Mouse (Mus musculus) olfactory bulb, adult 2 months (tissue): Measurements from ENCODE around the gene Nkrf.

Experiments
- CTCF ChIP-seq: fragments of 200-500 bp; IDR thresholded peaks from 2 replicates; pipeline ENCODE4 v1.5.1; 2012; ENCODE audit warnings: low read depth, mild to moderate bottlenecking, low read length, moderate library complexity; ENCODE audit not compliant: insufficient read depth
- POLR2A ChIP-seq: fragments of 200-500 bp; IDR thresholded peaks from 2 replicates; pipeline ENCODE4 v1.6.1; 2012; ENCODE audit warnings: mild to moderate bottlenecking, low read depth, low read length, moderate library complexity; ENCODE audit not compliant: insufficient read depth

- TF ChIP-seq CTCF (no peak), POLR2A (peak; percentile 33; the same call in 1 of the 2 replicates)
Observed at GRCm38 (mm10) chrX:36902321-36903114, at the start of gene Nkrf.
